Mouse (Mus musculus) spleen, postnatal 36 days (tissue): Measurements from ENCODE around the gene Ice1.

ENCODE experiments used
- DNase-seq, 2 experiments: peaks; one replicate each; pipeline ENCODE4 v3.0.0; 2022; ENCODE audit warnings: low spot score in 2 of 2, mixed read lengths in 1 of 2

Gene Ice1

GRCm38 (mm10) chr13:70639639-70640038 lies 2.2 kb upstream of the Ice1 start:
- DNase-seq = no peak

- peak; percentile 87 to 88 for DNase-seq
These were observed 343 bp upstream of the Ice1 start for GRCm38 (mm10) chr13:70637662-70638291.

- DNase-seq = no peak
These were observed 728 bp downstream of the Ice1 start for GRCm38 (mm10) chr13:70636706-70637105.

GRCm38 (mm10) chr13:70635591-70635990 lies 1.8 kb downstream of the Ice1 start:
- DNase-seq = no peak

- no peak for DNase-seq
These were observed 11.0 kb downstream of the Ice1 start for GRCm38 (mm10) chr13:70626416-70626815.

- no peak for DNase-seq
These were observed 11.8 kb downstream of the Ice1 start for GRCm38 (mm10) chr13:70625665-70626064.

- DNase-seq = no peak
These were observed 13.0 kb downstream of the Ice1 start for GRCm38 (mm10) chr13:70624445-70624844.

- DNase-seq = no peak
These were observed 14.9 kb downstream of the Ice1 start for GRCm38 (mm10) chr13:70622461-70623057.

- no peak for DNase-seq
These were observed 15.9 kb downstream of the Ice1 start for GRCm38 (mm10) chr13:70621509-70621908.

- DNase-seq = no peak
These were observed 24.6 kb downstream of the Ice1 start for GRCm38 (mm10) chr13:70612837-70613236.

GRCm38 (mm10) chr13:70610431-70611420 lies 26.7 kb downstream of the Ice1 start:
- peak; percentile 19 to 44 for DNase-seq

- DNase-seq = no peak
These were observed 27.8 kb downstream of the Ice1 start for GRCm38 (mm10) chr13:70609632-70610031.

- no peak for DNase-seq
These were observed 32.1 kb downstream of the Ice1 start for GRCm38 (mm10) chr13:70605366-70605765.

GRCm38 (mm10) chr13:70604723-70605122 lies 32.7 kb downstream of the Ice1 start:
- no peak for DNase-seq

- no peak for DNase-seq
These were observed 35.9 kb downstream of the Ice1 start for GRCm38 (mm10) chr13:70601566-70601965.

GRCm38 (mm10) chr13:70599964-70600619 lies 37.3 kb downstream of the Ice1 start:
- DNase-seq = no peak

- DNase-seq = no peak
These were observed 38.5 kb downstream of the Ice1 start for GRCm38 (mm10) chr13:70598941-70599340.

- DNase-seq = no peak
These were observed 40.5 kb downstream of the Ice1 start for GRCm38 (mm10) chr13:70596901-70597300.

- no peak for DNase-seq
These were observed 47.1 kb downstream of the Ice1 start for GRCm38 (mm10) chr13:70590248-70590762.

GRCm38 (mm10) chr13:70586969-70587368 lies 50.5 kb downstream of the Ice1 start:
- no peak for DNase-seq

GRCm38 (mm10) chr13:70582517-70582916 lies 54.9 kb downstream of the Ice1 start:
- DNase-seq = no peak

GRCm38 (mm10) chr13:70581509-70581908 lies 55.9 kb downstream of the Ice1 start:
- no peak for DNase-seq
